Mouse (Mus musculus) liver, embryonic 16.5 days (tissue): ENCODE measurements around the gene Limd2. TPM values are rescaled to one million over a fixed set of nuclear protein-coding genes. Genes with fewer than 3 reads are reported as not detected.

ENCODE experiments used
- ATAC-seq: fragments of 200-750 bp; cut with Nextera tagmentation; 2 replicates; pipeline ENCODE4 v1.8.0; 2017; ENCODE audit warnings: low read depth, mild to moderate bottlenecking, moderate number of reproducible peaks, moderate library complexity
- H3K27ac ChIP-seq: fragments of 300-500 bp; sonication (generic); 2 replicates; pipeline ENCODE4 v1.5.1; 2014; ENCODE audit warnings: mild to moderate bottlenecking, low read length
- H3K27me3 ChIP-seq: fragments of 300-500 bp; sonication (generic); 2 replicates; pipeline ENCODE4 v1.6.1; 2014; ENCODE audit warnings: low read depth, low read length, mixed read lengths; ENCODE audit not compliant: control insufficient read depth, insufficient read depth
- H3K36me3 ChIP-seq: fragments of 300-500 bp; sonication (generic); 2 replicates; pipeline ENCODE4 v1.6.1; 2014; ENCODE audit warnings: mild to moderate bottlenecking; ENCODE audit not compliant: control insufficient read depth, insufficient read depth
- H3K4me1 ChIP-seq: fragments of 300-500 bp; sonication (generic); 2 replicates; pipeline ENCODE4 v1.6.1; 2014; ENCODE audit warnings: low read depth, low read length, mixed read lengths; ENCODE audit not compliant: control insufficient read depth
- H3K4me2 ChIP-seq: fragments of 300-500 bp; sonication (generic); 2 replicates; pipeline ENCODE4 v1.6.1; 2014; ENCODE audit warnings: low read depth, low read length, mixed read lengths
- H3K4me3 ChIP-seq: fragments of 300-500 bp; sonication (generic); 2 replicates; pipeline ENCODE4 v1.5.1; 2014; ENCODE audit warnings: low read depth, mild to moderate bottlenecking, low read length
- H3K9ac ChIP-seq: fragments of 300-500 bp; sonication (generic); 2 replicates; pipeline ENCODE4 v1.6.1; 2014; ENCODE audit warnings: low read depth, low read length
- H3K9me3 ChIP-seq: fragments of 300-500 bp; sonication (generic); replicated peaks from 2 replicates; pipeline ENCODE4 v1.6.1; 2016; ENCODE audit warnings: low read length; ENCODE audit not compliant: control insufficient read depth
- WGBS: fragments of 180-500 bp; shearing (Covaris S2); extraction: QIAGEN DNeasy Blood & Tissue Kit; methylation state at CpG from one replicate; pipeline ENCODE4 v1.1.7; 2014; ENCODE audit not compliant: insufficient replicate concordance; 5-methylcytosine and 5-hydroxymethylcytosine counted together
- polyA plus RNA-seq: library from polyadenylated mRNA; unstranded; fragments of >200 nt; fragmentation: Nextera tagmentation; extraction: Ambion mirVana; gene quantifications from 2 replicates; pipeline ENCODE4 v1.2.1, GENCODE M21; 2015

The Limd2 gene
- polyA plus RNA-seq, 1 experiment from 2014 or later = 79.6 TPM

DNA sequence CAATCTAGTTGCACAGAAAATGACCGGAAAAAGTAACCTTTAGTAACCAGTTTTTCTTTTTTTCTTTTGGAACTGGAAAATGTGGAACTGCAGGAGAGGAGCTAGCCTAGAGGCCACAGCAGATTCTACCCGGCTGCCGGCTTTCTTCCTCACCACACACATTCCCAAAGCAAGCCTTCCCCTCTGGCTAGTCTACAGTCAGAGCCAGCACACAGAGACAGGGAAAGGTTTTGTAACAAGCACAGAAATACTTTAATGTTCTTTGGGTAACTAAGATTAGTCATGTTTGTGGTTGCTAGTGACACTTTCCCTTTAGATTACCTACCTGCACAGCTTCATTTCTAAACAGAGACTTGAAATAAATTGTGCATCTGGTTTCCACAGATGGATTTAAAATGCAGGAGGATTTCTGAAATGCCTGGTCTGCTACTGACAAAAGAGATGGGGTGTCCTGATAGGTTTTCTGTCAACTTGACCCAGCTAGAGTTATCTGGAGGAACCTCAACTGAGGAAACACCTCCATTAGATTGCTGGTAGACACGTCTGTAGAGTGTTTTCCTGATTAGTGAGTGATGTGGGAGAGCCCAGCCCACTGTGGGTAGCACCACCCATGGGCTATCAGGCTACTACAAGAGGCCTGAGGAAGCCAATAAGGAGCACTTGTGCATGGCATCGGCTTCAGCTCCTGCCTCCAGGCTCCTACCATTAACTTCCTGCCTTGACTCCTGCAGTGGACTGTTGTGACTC is 17.5 kb upstream of the Limd2 start:
- no peak overlapping the region for H3K9ac ChIP-seq
- H3K27ac ChIP-seq = peak overlapping the region; percentile 42; the same call in 1 of the 2 replicates
- H3K4me2 ChIP-seq = peak overlapping the region; percentile 34
- H3K27me3 ChIP-seq = no peaks in the 10 kb centered on the region
- peaks cover 25% of the 10 kb centered on the region for H3K4me1 ChIP-seq
- peak; percentile 94 for ATAC-seq
- H3K9me3 ChIP-seq = no peaks in the 10 kb centered on the region
- 48% methylated on average over 5 of the region's 5 CpGs for WGBS
- H3K36me3 ChIP-seq = no peaks in the 10 kb centered on the region
- H3K4me3 ChIP-seq = no peak overlapping the region

DNA sequence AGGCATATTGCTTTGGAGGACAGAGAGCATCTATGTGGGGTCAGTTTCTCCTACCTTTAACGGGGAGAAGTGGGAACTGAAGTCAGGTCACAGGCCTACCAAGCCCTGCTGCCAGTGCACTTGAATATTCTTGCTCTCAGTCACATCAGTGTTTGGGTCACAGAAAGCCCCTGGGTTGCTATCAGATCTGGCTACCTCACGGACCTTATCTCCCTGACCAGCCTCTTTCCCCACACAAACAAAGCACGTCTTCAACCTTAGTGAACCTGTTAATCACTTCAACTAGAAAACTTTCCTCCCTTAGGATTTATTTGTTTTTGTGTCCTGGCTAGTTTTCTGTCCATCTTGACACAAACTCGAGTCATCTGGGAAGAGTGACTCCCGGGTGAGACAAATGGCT is 15.7 kb upstream of the Limd2 start:
- no peak for ATAC-seq
- Histone ChIP-seq H3K9me3 (no peaks in the 10 kb centered on the region), H3K27me3 (no peaks in the 10 kb centered on the region), H3K9ac (no peak overlapping the region), H3K27ac (no peak overlapping the region), H3K4me2 (no peak overlapping the region), H3K4me3 (no peak overlapping the region), H3K4me1 (peaks cover 25% of the 10 kb centered on the region), H3K36me3 (no peaks in the 10 kb centered on the region)
- WGBS = 49% methylated on average over 5 of the region's 5 CpGs

DNA sequence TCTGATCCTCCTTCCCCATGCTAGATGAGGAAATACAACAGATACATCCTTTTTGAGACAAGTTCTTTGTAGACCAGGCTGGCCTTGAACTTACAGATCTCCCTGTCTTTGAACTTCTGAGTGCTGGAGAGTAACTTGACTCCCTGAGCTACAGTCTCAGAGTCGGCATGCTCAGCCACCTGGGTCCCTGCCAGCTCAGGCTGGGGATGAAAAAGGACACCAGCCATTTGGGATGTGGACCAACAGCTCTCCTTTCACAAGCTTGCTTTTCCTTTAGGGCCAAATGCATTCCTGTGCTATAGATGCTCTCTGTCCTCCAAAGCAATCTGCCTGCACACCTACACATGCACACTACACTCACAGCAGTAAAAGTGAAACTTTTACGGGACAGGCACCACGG is 14.4 kb upstream of the Limd2 start:
- 64% methylated on average over 3 of the region's 3 CpGs for WGBS
- ATAC-seq = no peak
- Histone ChIP-seq H3K9ac (no peak overlapping the region), H3K36me3 (no peaks in the 10 kb centered on the region), H3K9me3 (no peaks in the 10 kb centered on the region), H3K27ac (no peak overlapping the region), H3K4me3 (no peak overlapping the region), H3K4me2 (no peak overlapping the region), H3K27me3 (no peaks in the 10 kb centered on the region), H3K4me1 (peaks cover 25% of the 10 kb centered on the region)

DNA sequence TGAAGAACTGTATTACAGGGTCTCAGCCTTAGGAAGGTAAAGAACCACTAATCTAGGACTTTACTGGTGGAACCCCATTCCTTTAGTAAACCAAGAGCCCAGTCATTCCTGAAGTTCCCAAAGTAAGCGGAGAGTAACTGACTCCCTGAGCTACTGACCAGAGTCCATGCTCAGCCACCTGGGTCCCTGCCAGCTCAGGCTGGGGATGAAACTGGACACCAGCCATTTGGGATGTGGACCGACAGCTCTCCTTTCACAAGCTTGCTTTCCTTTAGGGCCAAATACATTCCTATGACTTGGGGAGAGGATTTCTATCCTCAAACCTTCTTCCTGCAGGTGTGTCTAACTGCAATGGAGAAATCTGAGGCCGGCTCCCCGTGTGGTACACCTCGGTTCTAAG is 13.7 kb upstream of the Limd2 start:
- H3K27ac ChIP-seq = no peak overlapping the region
- 66% methylated on average over 5 of the region's 5 CpGs for WGBS
- H3K4me1 ChIP-seq = peaks cover 25% of the 10 kb centered on the region
- H3K4me3 ChIP-seq = no peak overlapping the region
- H3K36me3 ChIP-seq = no peaks in the 10 kb centered on the region
- H3K4me2 ChIP-seq = no peak overlapping the region
- H3K9me3 ChIP-seq = no peaks in the 10 kb centered on the region
- H3K27me3 ChIP-seq = no peaks in the 10 kb centered on the region
- peak; percentile 35; the same call in 1 of the 2 replicates for ATAC-seq
- no peak overlapping the region for H3K9ac ChIP-seq

GRCm38 (mm10) chr11:106173228-106173627 is 12.6 kb upstream of the Limd2 start:
- H3K36me3 ChIP-seq = no peaks in the 10 kb centered on the region
- H3K9ac ChIP-seq = no peak overlapping the region
- 70% methylated on average over 2 of the region's 2 CpGs for WGBS
- H3K27me3 ChIP-seq = no peaks in the 10 kb centered on the region
- peaks cover 19% of the 10 kb centered on the region for H3K4me1 ChIP-seq
- H3K4me3 ChIP-seq = no peak overlapping the region
- no peak overlapping the region for H3K4me2 ChIP-seq
- ATAC-seq = no peak
- H3K27ac ChIP-seq = no peak overlapping the region
- no peaks in the 10 kb centered on the region for H3K9me3 ChIP-seq

DNA sequence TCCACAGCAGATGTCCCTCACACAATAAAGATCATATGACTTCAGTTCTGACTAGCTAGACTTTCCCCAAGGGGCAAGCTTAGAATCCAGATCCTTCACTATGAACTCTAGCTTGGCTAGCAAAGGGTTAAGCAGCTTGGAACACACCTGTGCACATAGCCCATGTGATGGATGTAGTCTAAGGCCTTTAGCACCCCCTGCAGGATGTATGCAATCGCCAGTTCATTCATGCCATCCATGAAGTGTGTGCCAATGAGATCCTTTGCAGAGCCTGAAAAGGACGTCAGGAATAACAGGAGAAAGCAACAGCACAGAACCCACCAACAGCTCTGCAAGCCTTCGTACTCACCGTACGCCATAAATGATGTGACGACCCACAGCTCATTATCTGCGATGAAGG is 10.1 kb upstream of the Limd2 start:
- Histone ChIP-seq H3K4me3 (no peak overlapping the region), H3K27ac (no peak overlapping the region), H3K4me2 (no peak overlapping the region), H3K36me3 (no peaks in the 10 kb centered on the region), H3K9me3 (no peaks in the 10 kb centered on the region), H3K9ac (no peak overlapping the region), H3K27me3 (no peaks in the 10 kb centered on the region), H3K4me1 (peaks cover 13% of the 10 kb centered on the region)
- 76% methylated on average over 7 of the region's 7 CpGs for WGBS
- no peak for ATAC-seq

- no peak overlapping the region for H3K4me3 ChIP-seq
- peaks cover 7% of the 10 kb centered on the region; the same call in 1 of the 2 replicates for H3K4me1 ChIP-seq
- H3K36me3 ChIP-seq = no peaks in the 10 kb centered on the region
- H3K27me3 ChIP-seq = no peaks in the 10 kb centered on the region
- no peaks in the 10 kb centered on the region for H3K9me3 ChIP-seq
- H3K9ac ChIP-seq = no peak overlapping the region
- 44% methylated on average over 5 of the region's 5 CpGs for WGBS
- peak overlapping the region; percentile 41; the same call in 1 of the 2 replicates for H3K27ac ChIP-seq
- ATAC-seq = peak; percentile 19; the same call in 1 of the 2 replicates
- no peak overlapping the region for H3K4me2 ChIP-seq
These were observed 6.8 kb upstream of the Limd2 start for GRCm38 (mm10) chr11:106167435-106167834.

GRCm38 (mm10) chr11:106164601-106165180 is 4.0 kb upstream of the Limd2 start:
- Histone ChIP-seq H3K4me1 (peaks cover 15% of the 10 kb centered on the region), H3K36me3 (no peaks in the 10 kb centered on the region), H3K9me3 (no peaks in the 10 kb centered on the region), H3K27ac (peak overlapping the region; percentile 42), H3K9ac (no peak overlapping the region), H3K4me2 (no peak overlapping the region), H3K27me3 (peaks cover 6% of the 10 kb centered on the region), H3K4me3 (no peak overlapping the region)
- 76% methylated on average over 16 of the region's 16 CpGs for WGBS
- no peak for ATAC-seq

GRCm38 (mm10) chr11:106163546-106163945 is 2.9 kb upstream of the Limd2 start:
- no peak overlapping the region for H3K4me2 ChIP-seq
- H3K9me3 ChIP-seq = no peaks in the 10 kb centered on the region
- 45% methylated on average over 4 of the region's 4 CpGs for WGBS
- H3K27me3 ChIP-seq = peaks cover 15% of the 10 kb centered on the region
- no peaks in the 10 kb centered on the region for H3K36me3 ChIP-seq
- H3K4me1 ChIP-seq = peaks cover 19% of the 10 kb centered on the region
- H3K4me3 ChIP-seq = no peak overlapping the region
- ATAC-seq = no peak
- peak overlapping the region; percentile 40; the same call in 1 of the 2 replicates for H3K27ac ChIP-seq
- no peak overlapping the region for H3K9ac ChIP-seq
